In genomic region chr4:128688513-128688913, GRCm38 (mm10) we compare ENCODE assay signal across 10 mouse cellular contexts. TPM values are rescaled to one million over a fixed set of nuclear protein-coding genes. Genes with fewer than 3 reads are reported as not detected.
DNase-seq lines count a peak whose midpoint lies in the region; ATAC-seq and TF ChIP-seq lines count a peak whose summit lies in the region.
"Had no signal": no experiment of that assay in that cellular context is flagged by ENCODE, and none has a peak within 500 bp of the region (broad histone marks: within the 10 kb centered on the region; RNA-seq: fewer than 3 reads in every experiment).

No protein-coding gene starts in this region.

- no peaks in the 10 kb centered on the region for H3K27me3 ChIP-seq in intestine, embryonic 14.5 days (replicated peaks; ENCODE audit: control insufficient read depth, insufficient read depth, low read length)
- no peaks in the 10 kb centered on the region for H3K27me3 ChIP-seq in intestine, postnatal 0 days (replicated peaks; ENCODE audit: control insufficient read depth, insufficient read depth, low read length)
- no peaks in the 10 kb centered on the region for H3K27me3 ChIP-seq in forebrain, embryonic 15.5 days
- H3K27me3 ChIP-seq in liver, embryonic 14.5 days (ENCODE audit: control insufficient read depth, insufficient read depth, low read length), result no peaks in the 10 kb centered on the region
- H3K27me3 ChIP-seq: CH12.LX had no signal

- peak overlapping the region; percentile 47 for H3K27ac ChIP-seq in intestine, embryonic 14.5 days (ENCODE audit: low read depth)
- no peak overlapping the region for H3K27ac ChIP-seq in intestine, postnatal 0 days (ENCODE audit: low read depth, low read length)
- peak overlapping the region; percentile 83 for H3K27ac ChIP-seq in forebrain, embryonic 15.5 days (replicated peaks)
- no peak overlapping the region for H3K27ac ChIP-seq in liver, embryonic 14.5 days

- WGBS in intestine, embryonic 14.5 days, result 17% methylated on average over 6 of the region's 6 CpGs
- WGBS in intestine, postnatal 0 days, result 31% methylated on average over 6 of the region's 6 CpGs
- 40% methylated on average over 6 of the region's 6 CpGs for WGBS in forebrain, embryonic 15.5 days
- whole genome bisulfite sequencing in liver, embryonic 14.5 days (ENCODE audit: insufficient replicate concordance), result 15% methylated on average over 6 of the region's 6 CpGs

- ATAC-seq in intestine, embryonic 14.5 days (replicated peaks; ENCODE audit: low FRiP score, low TSS enrichment, low read depth), result no peak; the same call in 1 of the 2 replicates
- ATAC-seq in intestine, postnatal 0 days, result no peak
- peak; percentile 80 for ATAC-seq in forebrain, embryonic 15.5 days (replicated peaks)
- ATAC-seq in liver, embryonic 14.5 days (ENCODE audit: insufficient read depth), result peak; percentile 76

- no peak for TF ChIP-seq EP300 in liver, embryonic 14.5 days (IDR thresholded peaks at IDR 0.05; ENCODE audit: low read depth)

- no peak overlapping the region for H3K9ac ChIP-seq in intestine, embryonic 14.5 days (ENCODE audit: low read length)
- no peak overlapping the region for H3K9ac ChIP-seq in intestine, postnatal 0 days (ENCODE audit: low read depth, low read length)
- H3K9ac ChIP-seq in forebrain, embryonic 15.5 days (replicated peaks), result peak overlapping the region; percentile 37; the same call in 1 of the 2 replicates
- H3K9ac ChIP-seq in liver, embryonic 14.5 days (replicated peaks), result no peak overlapping the region

- H3K9me3 ChIP-seq in intestine, embryonic 14.5 days (ENCODE audit: control insufficient read depth, low read length), result no peaks in the 10 kb centered on the region
- no peaks in the 10 kb centered on the region for H3K9me3 ChIP-seq in intestine, postnatal 0 days (ENCODE audit: control insufficient read depth)
- H3K9me3 ChIP-seq in forebrain, embryonic 15.5 days, result no peaks in the 10 kb centered on the region
- H3K9me3 ChIP-seq in liver, embryonic 14.5 days (ENCODE audit: control insufficient read depth, low read length), result no peaks in the 10 kb centered on the region

- peaks cover 51% of the 10 kb centered on the region for H3K4me1 ChIP-seq in intestine, embryonic 14.5 days (replicated peaks; ENCODE audit: control insufficient read depth, insufficient read depth, low read length)
- H3K4me1 ChIP-seq in intestine, postnatal 0 days (replicated peaks; ENCODE audit: control insufficient read depth, insufficient read depth, low read length), result no peaks in the 10 kb centered on the region
- H3K4me1 ChIP-seq in forebrain, embryonic 15.5 days, result peaks cover 56% of the 10 kb centered on the region
- H3K4me1 ChIP-seq in liver, embryonic 14.5 days (replicated peaks; ENCODE audit: control insufficient read depth in 2 of 2, insufficient read depth in 2 of 2, low read length in 1 of 2), result peaks cover 0 to 16% of the 10 kb centered on the region in 2 experiments; a peak in 2 of 4 replicates

- H3K36me3 ChIP-seq in intestine, embryonic 14.5 days (ENCODE audit: control insufficient read depth, insufficient read depth, low read length), result no peaks in the 10 kb centered on the region
- no peaks in the 10 kb centered on the region for H3K36me3 ChIP-seq in intestine, postnatal 0 days (ENCODE audit: control insufficient read depth, insufficient read depth)
- H3K36me3 ChIP-seq in forebrain, embryonic 15.5 days, result no peaks in the 10 kb centered on the region
- H3K36me3 ChIP-seq in liver, embryonic 14.5 days (replicated peaks; ENCODE audit: control insufficient read depth, insufficient read depth, low read depth), result no peaks in the 10 kb centered on the region

- no peak overlapping the region for H3K4me3 ChIP-seq in intestine, embryonic 14.5 days (ENCODE audit: low read depth, low read length)
- H3K4me3 ChIP-seq in intestine, postnatal 0 days (ENCODE audit: low read depth, low read length), result no peak overlapping the region
- peak overlapping the region; percentile 32 for H3K4me3 ChIP-seq in forebrain, embryonic 15.5 days
- H3K4me3 ChIP-seq in liver, embryonic 14.5 days (ENCODE audit: insufficient read depth in 1 of 2, low read depth in 2 of 2, low read length in 2 of 2), result no peak overlapping the region

- DNase-seq in intestine, embryonic 14.5 days (ENCODE audit: low spot score), result no peak
- peak; percentile 60 for DNase-seq in CD4-positive, CD25-positive, alpha-beta regulatory T cell, adult 2 months (ENCODE audit: low read depth, low spot score)
- no peak for DNase-seq in liver, embryonic 14.5 days (ENCODE audit: low read depth in 3 of 3, low spot score in 3 of 3)
- DNase-seq in spleen, postnatal 10 days (ENCODE audit: low spot score in 2 of 2), result no peak
- no peak for DNase-seq in gastrocnemius, adult 18-20 months (ENCODE audit: low spot score)
- no peak for DNase-seq in kidney, adult 9 months
- DNase-seq: lung, postnatal 4 days had no signal

- no peak overlapping the region for H3K4me2 ChIP-seq in intestine, embryonic 14.5 days (ENCODE audit: low read length)
- H3K4me2 ChIP-seq in intestine, postnatal 0 days (replicated peaks; ENCODE audit: low read depth), result no peak overlapping the region
- H3K4me2 ChIP-seq in forebrain, embryonic 15.5 days (replicated peaks), result peak overlapping the region; percentile 50
- H3K4me2 ChIP-seq in liver, embryonic 14.5 days (ENCODE audit: low read depth), result no peak overlapping the region

- TF ChIP-seq CTCF in intestine, postnatal 0 days (IDR thresholded peaks at IDR 0.05; ENCODE audit: low read depth), result no peak
- no peak for TF ChIP-seq CTCF in liver, embryonic 14.5 days (IDR thresholded peaks at IDR 0.05; ENCODE audit: low read depth)

RNA-seq across cellular contexts. Expression of gene Phc2, which starts 34.0 kb away (rescaled TPM):
- 22.4 and 27.1 TPM in 2 replicates for polyA plus RNA-seq in intestine, embryonic 14.5 days (2014; fragmentation: Nextera tagmentation; extraction: Ambion mirVana)
- polyA plus RNA-seq in intestine, postnatal 0 days (2015; fragmentation: Nextera tagmentation; extraction: Ambion mirVana), result 22.9 and 25.4 TPM in 2 replicates
- 88.3 and 102 TPM in 2 replicates for polyA plus RNA-seq in forebrain, embryonic 15.5 days (2015; fragmentation: Nextera tagmentation; extraction: Ambion mirVana)
- polyA plus RNA-seq in liver, embryonic 14.5 days (2012; rRNA removed), result 14.9 and 17.1 TPM in 2 replicates
- 8.8 and 14.7 TPM in 2 replicates for polyA plus RNA-seq in liver, embryonic 14.5 days (2014; fragmentation: Nextera tagmentation; extraction: Ambion mirVana)
- total RNA-seq in gastrocnemius, adult 18-20 months (2021), result 10 to 100 TPM; 17.6 to 22.9 TPM

Comparison
In these comparisons a context has a peak if more than half of its experiments do, and no peak if none do; other contexts are left out.
1. H3K27ac ChIP-seq: peak in intestine, embryonic 14.5 days (single experiment) and forebrain, embryonic 15.5 days (single experiment); none in intestine, postnatal 0 days (single experiment) and liver, embryonic 14.5 days (single experiment).
2. ATAC-seq: peak in forebrain, embryonic 15.5 days (single experiment) and liver, embryonic 14.5 days (single experiment); none in intestine, embryonic 14.5 days (single experiment) and intestine, postnatal 0 days (single experiment).